Mouse (Mus musculus) spleen, postnatal 4 days (tissue): ENCODE data around the gene Pskh1.

Source experiments
- DNase-seq, 2 experiments: peaks; one replicate each; pipeline ENCODE4 v3.0.0; 2022; ENCODE audit warnings: low spot score in 2 of 2

Gene Pskh1

DNA sequence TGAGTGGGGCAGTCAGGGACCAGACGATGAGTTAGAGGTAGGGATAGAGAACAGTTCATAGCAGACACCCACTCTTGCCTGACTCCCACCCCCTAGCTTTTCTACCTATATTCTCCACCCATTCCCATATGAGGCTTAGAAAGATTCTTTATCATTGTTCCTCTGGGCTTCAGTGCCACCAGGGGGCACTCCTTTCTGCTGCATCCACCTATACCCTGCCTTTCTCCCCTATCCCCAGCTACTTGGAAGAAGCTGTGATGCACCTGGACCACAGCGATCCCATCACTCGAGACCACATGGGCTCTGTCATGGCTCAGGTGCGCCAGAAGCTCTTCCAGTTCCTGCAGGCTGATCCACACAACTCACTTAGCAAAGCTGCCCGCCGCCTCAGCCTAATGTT, 7.8 kb upstream of the Pskh1 start:
- no peak for DNase-seq

DNA sequence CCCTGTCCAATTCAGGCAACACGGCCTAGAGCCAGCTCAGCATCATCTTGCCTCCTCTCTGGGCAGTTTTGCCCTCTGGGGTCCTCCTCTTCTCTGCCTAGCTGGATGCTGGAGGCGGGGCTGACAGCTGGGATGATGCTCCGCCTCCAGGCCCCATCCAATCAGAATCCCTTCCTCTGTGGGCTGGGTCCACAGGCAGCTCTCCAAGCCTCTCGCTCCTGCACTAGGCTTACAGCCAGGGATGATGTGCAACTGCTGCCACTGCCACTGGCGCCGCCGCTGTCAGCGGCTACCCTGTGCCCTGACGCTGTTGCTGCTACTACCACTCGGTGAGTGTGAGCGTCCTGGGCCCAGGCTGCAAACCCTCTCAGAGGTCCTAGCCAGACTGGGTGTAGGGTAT, 6.9 kb upstream of the Pskh1 start, which contains the start of gene Nrn1l:
TSS of gene Nrn1l (plus strand) at position 229 of the 400 bp plus-strand sequence.
- peak in 1 of 2 experiments; percentile 46 for DNase-seq

GRCm38 (mm10) chr8:105897801-105898480, 2.3 kb upstream of the Pskh1 start:
- no peak for DNase-seq

- DNase-seq = no peak
These were observed 838 bp downstream of the Pskh1 start for GRCm38 (mm10) chr8:105900941-105901616.

DNA sequence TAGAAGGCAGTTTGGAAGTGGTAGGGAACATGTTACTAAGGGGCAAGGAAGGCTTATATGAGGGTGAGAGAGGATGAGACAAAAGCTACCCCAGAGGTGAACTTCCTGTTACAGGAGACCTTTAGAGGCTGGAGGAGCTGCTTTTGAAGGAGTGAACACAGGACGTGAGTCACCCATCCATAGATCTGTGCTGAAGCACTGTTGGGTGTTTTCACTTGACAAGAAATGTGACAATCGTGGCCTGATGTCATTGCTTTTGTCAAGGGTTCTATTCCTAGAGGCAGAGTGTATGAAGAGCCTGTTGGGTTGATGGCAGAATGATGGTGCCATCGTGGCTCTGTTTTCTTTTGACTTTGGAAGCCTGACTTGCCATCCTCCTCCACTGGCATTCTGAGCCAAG, 19.1 kb downstream of the Pskh1 start:
- no peak for DNase-seq

DNA sequence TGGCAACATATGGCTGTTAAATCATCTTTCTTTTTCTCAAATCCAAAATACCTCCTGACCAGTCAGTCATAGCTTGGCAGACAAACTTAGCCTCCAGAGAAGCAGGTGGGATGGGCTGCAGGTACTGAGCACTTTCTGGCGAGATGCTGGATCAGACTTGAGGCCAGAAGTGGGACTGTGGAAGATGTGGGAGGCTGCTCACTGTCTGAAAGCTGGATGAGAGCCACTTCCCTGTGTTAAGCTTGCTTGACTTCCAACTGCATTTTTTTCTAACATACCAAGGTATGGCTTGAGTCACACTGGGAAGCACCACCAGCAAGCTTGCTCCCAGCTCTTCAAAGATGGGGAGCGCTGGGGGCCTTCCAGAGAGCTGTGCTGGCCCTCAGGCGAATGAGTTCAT, 24.9 kb downstream of the Pskh1 start:
- DNase-seq = no peak

DNA sequence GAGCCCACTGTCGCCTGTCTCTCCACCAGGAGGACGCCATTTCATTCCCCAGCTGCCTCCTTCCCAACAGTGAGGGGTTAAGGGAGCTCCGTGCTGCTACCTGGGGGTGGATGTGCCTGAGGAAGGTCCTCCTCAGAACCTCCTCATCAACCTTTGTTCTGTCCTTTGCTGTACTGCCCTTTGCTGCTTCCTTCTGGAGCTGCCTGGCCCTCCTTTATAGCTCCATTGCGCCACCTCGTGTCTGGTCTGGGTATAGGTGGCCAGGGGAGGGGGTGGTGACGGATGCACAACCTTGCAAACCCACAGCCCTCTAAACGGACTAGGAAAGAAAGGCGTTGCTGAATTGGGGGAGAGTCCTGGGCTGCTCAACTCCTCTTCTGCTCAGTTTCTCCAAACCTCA, 30.4 kb downstream of the Pskh1 start:
- peak; percentile 87 to 98 for DNase-seq

DNA sequence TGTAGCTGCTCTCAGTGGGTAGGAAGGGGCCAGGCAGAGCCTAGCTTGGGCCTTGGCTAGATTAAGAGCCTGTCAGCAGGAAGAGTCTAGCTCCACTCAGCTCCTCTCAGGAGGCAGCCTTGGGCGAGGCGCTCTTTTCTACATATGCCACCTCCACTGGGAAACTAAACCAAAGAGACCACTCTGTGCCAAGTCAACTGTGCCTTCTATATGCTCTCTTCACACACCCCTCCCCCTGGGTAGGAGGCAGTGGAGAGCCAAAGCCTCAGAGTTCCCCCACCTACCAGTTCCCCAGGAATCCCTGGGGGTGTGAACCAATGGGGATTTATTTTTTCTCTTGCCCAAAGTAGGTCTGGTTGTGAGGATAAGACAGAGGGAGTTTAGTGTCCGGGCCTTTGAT, 31.0 kb downstream of the Pskh1 start:
- no peak for DNase-seq

GRCm38 (mm10) chr8:105932525-105932924, 32.3 kb downstream of the Pskh1 start:
- DNase-seq = peak in 1 of 2 experiments; percentile 61

DNA sequence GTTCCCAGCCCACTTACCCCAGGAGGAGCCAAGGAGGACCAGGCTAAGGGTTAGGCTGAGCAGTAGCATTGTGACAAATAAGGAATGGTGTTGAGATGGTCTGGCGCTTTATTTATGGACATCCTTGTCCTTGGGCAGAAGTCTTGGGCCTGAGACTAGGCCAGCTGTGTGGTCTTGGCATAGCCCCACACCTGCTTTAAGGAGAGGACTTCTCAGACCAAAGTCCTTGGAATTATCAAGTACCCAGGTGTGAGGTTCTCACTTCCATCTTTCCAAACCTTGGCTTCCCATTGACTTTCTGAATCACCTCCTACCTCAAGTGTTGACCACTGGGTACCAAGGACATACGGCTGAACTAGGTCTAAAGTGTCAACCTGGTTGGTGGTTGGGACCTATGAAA, 33.5 kb downstream of the Pskh1 start, which contains the start of gene Ctrl:
TSS of gene Ctrl (minus strand) at position 101 of the 400 bp plus-strand sequence.
- DNase-seq = no peak

- DNase-seq = no peak
These were observed 34.9 kb downstream of the Pskh1 start for GRCm38 (mm10) chr8:105935105-105935504.

GRCm38 (mm10) chr8:105935863-105936603, 35.8 kb downstream of the Pskh1 start:
- DNase-seq = peak in 1 of 2 experiments; percentile 60

GRCm38 (mm10) chr8:105936866-105937475, 36.7 kb downstream of the Pskh1 start:
- peak; percentile 83 to 89 for DNase-seq

DNA sequence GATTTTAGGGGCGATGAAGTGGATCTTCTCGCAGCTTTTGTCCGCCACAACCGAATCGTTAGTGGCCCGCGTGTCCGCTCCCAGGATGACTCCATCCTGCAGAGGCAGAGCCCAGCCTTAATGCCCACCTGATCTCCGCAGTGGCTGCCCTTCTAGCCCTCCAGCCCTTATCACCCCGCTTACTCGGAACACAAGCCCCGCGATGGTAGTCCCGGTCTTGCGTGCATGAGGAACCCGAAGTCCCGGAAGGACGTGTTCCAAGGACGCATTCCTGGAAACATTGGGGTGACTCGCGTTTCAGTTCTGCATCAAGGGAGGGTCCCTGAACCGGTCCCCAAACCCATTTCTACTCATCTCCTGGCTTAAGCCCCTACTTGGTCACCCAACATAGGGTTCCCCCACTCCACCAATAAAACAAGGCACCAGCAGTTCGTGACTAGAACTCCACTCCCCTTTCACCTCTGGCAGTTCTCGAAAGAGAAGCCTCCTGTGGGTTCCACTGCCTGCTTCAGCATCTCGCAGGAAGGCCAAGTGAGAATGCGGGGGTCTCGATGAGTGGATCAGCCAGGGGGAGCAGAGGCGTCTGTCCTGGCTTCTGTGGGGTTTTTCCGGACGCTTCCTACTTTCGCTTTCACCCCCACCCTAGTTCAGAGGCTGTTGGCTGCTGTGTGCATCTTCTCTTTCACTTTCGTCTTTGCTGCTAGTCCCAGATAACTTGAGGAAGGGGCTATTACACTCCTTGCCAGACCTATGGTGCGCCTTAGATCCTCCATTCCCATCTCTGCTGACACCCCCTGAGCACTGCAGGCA, 37.5 kb downstream of the Pskh1 start:
- peak; percentile 44 to 75 for DNase-seq

DNA sequence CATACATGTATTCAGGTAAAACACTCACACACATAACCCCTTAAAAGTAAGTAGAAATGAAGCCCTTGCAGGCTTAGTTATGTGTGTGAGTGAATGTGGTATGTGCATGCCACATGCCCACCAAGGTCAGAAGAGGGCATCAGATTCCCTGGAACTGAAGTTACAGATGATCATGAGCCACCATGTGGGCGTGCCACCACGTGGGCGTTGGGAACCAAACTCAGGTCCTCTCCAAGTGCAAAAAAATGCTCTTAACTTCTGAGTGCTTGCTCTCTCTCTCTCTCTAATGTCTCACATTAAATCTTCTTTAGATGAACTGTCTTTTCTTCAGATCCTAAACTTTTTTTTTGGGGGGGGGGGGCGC, 38.0 kb downstream of the Pskh1 start, which contains the start of gene Psmb10:
TSS of gene Psmb10 (minus strand) at position 139 of the 364 bp plus-strand sequence.
- no peak for DNase-seq

GRCm38 (mm10) chr8:105942026-105942425, 41.8 kb downstream of the Pskh1 start:
- DNase-seq = no peak

- DNase-seq = no peak
These were observed 42.3 kb downstream of the Pskh1 start for GRCm38 (mm10) chr8:105942542-105942941.

- DNase-seq = no peak
These were observed 43.1 kb downstream of the Pskh1 start, which contains the start of gene Lcat for GRCm38 (mm10) chr8:105943321-105943739. Lcat (minus strand) TSS chr8:105943382.

DNA sequence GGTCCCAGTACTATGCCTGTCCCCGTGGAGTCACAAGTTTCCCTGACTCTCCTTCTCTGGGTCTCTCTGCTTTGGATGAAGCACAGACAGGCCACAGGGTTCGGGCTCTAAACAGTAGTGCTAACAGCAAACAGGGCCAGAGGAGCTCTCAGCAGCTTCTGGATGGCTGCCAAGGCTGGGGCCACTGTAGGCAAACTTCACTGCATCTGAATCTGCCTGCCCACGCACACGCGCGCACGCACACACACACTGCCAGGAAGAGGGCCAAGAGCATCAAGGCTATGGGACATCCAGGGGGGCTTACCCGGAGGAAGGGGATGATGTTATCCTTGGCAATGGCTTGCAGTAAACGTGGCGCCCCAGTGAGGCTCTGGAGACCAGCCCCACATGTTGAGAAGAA, 49.1 kb downstream of the Pskh1 start:
- DNase-seq = no peak

DNA sequence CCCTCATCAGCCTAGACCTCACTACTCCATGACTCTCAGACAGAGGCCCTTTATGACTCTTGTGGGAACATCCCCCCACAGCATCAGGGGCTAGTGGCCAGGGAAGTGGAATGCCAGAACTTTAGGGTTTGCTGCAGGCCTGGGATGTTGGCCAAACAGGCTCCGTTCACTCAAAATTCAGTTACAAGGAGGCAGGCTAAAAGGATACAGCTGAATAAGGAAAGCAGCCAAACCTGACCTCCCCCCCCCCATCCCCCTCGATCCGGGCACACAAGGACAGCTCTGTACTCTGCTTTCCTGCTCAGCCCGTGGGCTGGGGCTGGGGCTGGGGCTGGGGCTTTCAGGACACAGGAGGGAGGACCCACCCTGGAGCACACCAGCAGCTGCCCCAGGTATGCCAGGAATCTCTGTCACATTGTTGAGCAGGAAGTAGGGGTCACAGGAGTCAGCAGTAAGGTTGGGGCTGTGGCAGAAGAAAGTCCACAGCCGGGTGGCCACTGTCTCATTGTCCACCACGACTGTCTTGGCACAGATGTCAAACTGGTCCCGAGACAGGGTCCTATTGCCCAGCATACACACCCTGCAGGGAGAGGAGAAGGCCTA, 50.9 kb downstream of the Pskh1 start:
- no peak for DNase-seq

DNA sequence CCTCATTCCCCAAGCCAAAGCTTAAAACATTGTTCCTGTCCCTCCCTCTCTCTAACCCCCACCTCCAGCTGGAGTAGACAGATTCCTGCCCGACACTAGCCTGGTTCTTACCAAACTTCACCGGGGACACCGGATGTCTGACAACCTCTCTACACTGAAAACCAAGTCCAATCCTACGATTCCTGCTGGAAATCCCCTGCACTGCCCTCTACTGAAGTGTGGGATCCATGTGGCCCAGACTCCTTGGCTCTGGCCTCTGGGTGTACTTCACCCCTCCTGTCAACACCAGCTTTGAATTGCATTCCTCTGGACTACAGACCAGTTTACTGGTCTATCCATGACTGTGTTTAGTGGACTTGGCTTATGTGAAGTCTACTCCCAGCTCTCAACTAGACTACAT, 56.3 kb downstream of the Pskh1 start:
- no peak for DNase-seq
